Mouse (Mus musculus): ENCODE measurements around the gene Hus1b. TPM values are rescaled to one million over a fixed set of nuclear protein-coding genes. Genes with fewer than 3 reads are reported as not detected.
A peak's percentile ranks its signal among the peaks of the same experiment; 100 is the strongest.

Gene Hus1b
- polyA plus RNA-seq, 1 experiment from 2014 or later: 0.11 TPM

DNA sequence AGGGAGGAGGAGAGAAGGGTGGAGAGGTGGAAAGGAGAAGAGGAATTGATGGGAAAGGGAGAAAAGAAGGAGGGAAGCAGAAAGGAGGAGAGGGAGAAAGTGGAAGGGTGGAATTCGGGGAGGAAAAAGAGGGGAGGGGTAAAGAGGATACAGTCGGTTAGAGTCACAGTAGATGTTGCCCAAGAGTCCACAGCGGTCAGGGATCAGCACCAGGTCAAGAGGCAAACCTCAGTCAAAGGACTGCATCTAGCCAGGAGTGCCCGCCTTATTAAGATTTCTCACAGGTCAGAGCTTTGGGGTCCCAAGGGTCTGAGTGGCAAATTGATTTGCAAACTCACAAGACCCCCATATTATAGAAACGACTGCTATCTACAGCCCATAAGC, 26.7 kb upstream of the Hus1b start:
- no peaks in the 10 kb centered on the region for H3K27me3 ChIP-seq (ENCODE audit: insufficient read depth, poor library complexity, severe bottlenecking)
- H3K27ac ChIP-seq: peak overlapping the region; percentile 94
- no peaks in the 10 kb centered on the region for H3K36me3 ChIP-seq
- H3K4me3 ChIP-seq: peak overlapping the region; percentile 82
- no peak for DNase-seq (ENCODE audit: low spot score)
- WGBS: 21% methylated on average over 5 of the region's 5 CpGs
- peaks cover 10% of the 10 kb centered on the region for H3K4me1 ChIP-seq
- H3K9me3 ChIP-seq: no peaks in the 10 kb centered on the region

DNA sequence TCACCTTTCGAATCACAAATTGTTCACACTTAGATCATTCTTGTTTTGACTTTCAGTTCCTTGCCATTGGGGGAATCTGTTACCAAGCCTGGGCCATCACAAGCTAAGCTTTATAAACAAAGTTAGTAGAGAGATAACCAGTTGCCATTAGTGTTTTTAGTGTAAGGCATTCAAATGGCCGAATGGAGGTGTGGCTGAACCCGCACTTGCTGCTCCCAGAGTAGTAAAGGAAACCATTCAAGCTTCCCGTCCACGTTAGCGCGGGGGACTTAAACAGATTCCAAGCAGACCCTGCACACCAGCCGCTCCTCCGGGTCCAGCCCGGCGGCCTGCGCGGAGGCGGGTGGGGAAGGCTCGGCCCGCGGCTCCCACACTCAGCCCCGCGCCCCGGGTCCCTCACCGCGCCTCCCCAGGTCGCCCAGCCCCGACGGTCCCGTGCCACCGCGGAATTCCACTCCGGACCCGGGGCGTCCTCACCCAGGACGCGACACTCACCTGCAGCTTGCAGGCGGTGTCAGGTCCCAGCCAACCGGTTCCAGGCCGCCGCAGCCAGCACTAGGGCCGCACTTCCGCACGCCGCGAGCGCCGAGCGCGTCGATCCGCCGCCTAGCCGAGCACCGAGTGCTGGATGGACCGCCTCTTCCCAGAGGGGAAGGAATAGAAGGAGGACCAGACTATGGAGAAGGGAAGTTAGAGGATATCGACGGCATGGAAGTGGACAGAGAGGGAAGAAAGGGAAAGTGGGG, 26.1 kb upstream of the Hus1b start, which contains the start of the genes Exoc2 and Gm5447:
Gene Exoc2, minus strand, starts transcription at position 593 of the 746 bp plus-strand sequence.
Gene Gm5447, plus strand, starts transcription at position 704 of the 746 bp plus-strand sequence.
- H3K4me1 ChIP-seq: peaks cover 16% of the 10 kb centered on the region
- peak within 1 kb of the TSS; percentile 94 for H3K27ac ChIP-seq
- no peaks in the 10 kb centered on the region for H3K9me3 ChIP-seq
- H3K27me3 ChIP-seq (ENCODE audit: insufficient read depth, poor library complexity, severe bottlenecking): no peaks in the 10 kb centered on the region
- DNase-seq (ENCODE audit: low spot score): peak; percentile 93
- under 1% methylated on average over 51 of the region's 54 CpGs for WGBS
- H3K36me3 ChIP-seq: no peaks in the 10 kb centered on the region
- H3K4me3 ChIP-seq: peak within 1 kb of the TSS; percentile 82

DNA sequence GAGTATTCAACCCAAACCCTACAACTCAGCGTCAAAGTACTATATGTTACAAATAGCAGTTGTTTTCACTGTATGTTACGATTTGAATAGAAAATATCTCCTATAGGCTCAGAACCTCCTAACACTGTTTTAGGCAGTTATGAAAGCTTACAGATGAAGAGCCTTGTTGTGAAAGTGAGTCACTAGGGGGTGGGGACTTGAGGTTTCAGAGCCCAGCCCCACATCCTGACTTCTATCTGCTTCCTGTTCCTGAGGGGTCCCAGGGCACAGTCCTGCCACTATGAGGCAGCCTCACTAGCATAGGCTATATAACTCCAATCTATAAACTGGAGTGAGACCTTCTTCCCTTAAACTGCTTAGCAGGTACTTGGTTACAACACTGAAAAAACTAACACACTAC, 24.5 kb upstream of the Hus1b start:
- Histone ChIP-seq H3K9me3 (no peaks in the 10 kb centered on the region), H3K27ac (no peak overlapping the region), H3K4me3 (no peak overlapping the region), H3K27me3 (ENCODE audit: insufficient read depth, poor library complexity, severe bottlenecking) (no peaks in the 10 kb centered on the region), H3K36me3 (no peaks in the 10 kb centered on the region), H3K4me1 (peaks cover 22% of the 10 kb centered on the region)
- WGBS: 79% methylated on average over 2 of the region's 2 CpGs
- no peak for DNase-seq (ENCODE audit: low spot score)

DNA sequence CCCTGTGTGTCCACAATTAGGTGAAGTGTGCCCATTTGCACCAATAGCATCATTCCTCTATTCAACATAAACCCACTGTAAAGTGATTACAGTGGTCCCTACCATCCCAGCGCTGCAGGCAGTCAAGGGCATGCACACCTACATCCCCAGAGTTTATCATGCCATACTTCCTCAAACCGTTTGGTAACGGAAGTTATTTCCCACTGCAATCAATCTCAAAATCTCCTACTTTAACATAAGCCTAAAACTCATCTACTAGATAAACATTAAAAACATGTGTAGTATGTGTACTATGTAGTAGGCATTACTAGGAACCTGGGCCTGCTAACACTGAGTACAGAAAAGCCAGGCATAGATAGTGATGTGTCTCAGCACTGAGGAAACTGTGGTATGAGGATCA, 23.5 kb upstream of the Hus1b start:
- Histone ChIP-seq H3K9me3 (no peaks in the 10 kb centered on the region), H3K27me3 (ENCODE audit: insufficient read depth, poor library complexity, severe bottlenecking) (no peaks in the 10 kb centered on the region), H3K27ac (no peak overlapping the region), H3K4me3 (no peak overlapping the region), H3K36me3 (no peaks in the 10 kb centered on the region), H3K4me1 (peaks cover 31% of the 10 kb centered on the region)
- WGBS: 81% methylated on average over 3 of the region's 3 CpGs
- no peak for DNase-seq (ENCODE audit: low spot score)

DNA sequence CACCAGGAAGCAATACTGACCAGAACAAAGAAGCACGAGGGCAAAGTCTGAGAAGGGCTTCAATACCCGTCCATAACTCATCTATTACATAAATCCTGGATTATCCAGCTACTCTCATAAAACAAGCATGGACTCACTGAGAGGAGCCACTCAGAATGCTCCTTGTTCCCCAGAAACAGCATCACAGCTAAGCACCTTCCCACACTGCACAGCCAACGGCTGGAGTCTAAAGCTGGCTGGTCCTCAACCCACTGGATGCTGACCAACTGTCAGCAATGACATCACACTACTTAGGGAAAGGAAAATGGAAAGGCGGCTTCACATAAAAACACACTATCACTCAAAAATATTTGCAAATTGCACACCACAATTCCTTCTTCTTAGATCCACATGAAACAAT, 20.8 kb upstream of the Hus1b start:
- peaks cover 29% of the 10 kb centered on the region for H3K4me1 ChIP-seq
- no peaks in the 10 kb centered on the region for H3K36me3 ChIP-seq
- WGBS: 67% methylated on average over 4 of the region's 4 CpGs
- H3K4me3 ChIP-seq: no peak overlapping the region
- no peaks in the 10 kb centered on the region for H3K9me3 ChIP-seq
- H3K27ac ChIP-seq: no peak overlapping the region
- no peaks in the 10 kb centered on the region for H3K27me3 ChIP-seq (ENCODE audit: insufficient read depth, poor library complexity, severe bottlenecking)
- DNase-seq (ENCODE audit: low spot score): no peak

DNA sequence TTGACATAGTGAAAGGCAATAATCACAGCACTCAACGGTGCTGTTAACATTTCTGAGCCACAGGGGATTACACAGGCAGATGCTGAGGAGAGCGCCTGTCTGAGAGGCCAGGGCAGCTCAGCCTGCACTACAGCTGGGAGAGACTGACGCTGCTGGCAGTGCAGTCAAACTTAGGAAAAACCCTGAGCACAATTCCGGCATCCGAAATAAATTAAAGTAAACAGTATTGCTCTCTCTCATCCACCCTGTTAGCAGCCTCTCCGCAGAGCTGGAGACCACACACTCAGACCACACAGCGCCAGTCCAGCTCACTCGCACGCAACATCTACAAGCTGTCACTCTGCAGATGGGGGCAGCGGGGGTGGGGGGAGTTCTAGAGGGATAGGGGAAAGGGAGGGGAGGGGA, 18.9 kb upstream of the Hus1b start:
- H3K9me3 ChIP-seq: no peaks in the 10 kb centered on the region
- H3K27ac ChIP-seq: no peak overlapping the region
- DNase-seq (ENCODE audit: low spot score): no peak
- H3K27me3 ChIP-seq (ENCODE audit: insufficient read depth, poor library complexity, severe bottlenecking): no peaks in the 10 kb centered on the region
- H3K4me3 ChIP-seq: peak overlapping the region; percentile 42
- peaks cover 25% of the 10 kb centered on the region for H3K4me1 ChIP-seq
- H3K36me3 ChIP-seq: no peaks in the 10 kb centered on the region
- 11% methylated on average over 10 of the region's 10 CpGs for WGBS

DNA sequence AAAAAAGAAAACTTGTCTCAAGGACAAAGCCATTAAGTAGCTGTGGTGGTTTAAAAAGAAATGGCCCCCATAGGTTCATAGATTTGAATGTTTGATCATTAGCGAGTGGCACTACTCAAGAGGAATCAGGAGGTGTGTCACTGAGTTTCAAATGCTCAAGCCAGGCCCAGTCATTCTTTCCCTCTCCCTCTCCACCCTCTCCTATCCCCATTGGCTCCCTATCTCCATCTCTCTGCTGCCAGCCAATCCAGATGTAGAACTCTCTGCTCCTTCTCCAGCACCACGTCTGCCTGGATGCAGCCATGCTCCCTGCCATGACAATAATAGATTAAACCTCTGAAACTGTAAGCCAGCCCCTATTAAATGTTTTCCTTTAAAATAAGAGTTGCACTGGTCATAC, 14.4 kb upstream of the Hus1b start:
- no peak for DNase-seq (ENCODE audit: low spot score)
- Histone ChIP-seq H3K27me3 (ENCODE audit: insufficient read depth, poor library complexity, severe bottlenecking) (no peaks in the 10 kb centered on the region), H3K9me3 (no peaks in the 10 kb centered on the region), H3K27ac (no peak overlapping the region), H3K36me3 (no peaks in the 10 kb centered on the region), H3K4me3 (no peak overlapping the region), H3K4me1 (peaks cover 11% of the 10 kb centered on the region)
- WGBS: 49% methylated on average over 2 of the region's 2 CpGs

DNA sequence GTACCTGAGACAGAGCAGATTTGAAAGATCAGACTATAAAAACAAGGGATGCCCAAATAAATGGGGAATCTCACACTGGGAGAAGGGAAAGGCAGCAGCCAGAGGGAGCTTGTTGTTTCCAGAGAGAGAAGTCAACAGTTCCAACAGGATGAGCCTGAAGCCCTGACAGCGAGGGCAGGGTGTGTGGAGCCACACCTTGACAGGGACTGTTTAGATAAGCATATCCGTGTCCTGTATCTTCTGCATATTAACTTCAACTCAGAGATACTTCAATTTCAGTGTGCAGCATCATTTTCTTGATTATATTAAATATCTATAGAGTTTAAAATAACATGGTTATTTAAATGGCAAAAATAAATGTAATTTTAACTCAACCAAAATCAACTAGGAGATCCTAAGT, 13.2 kb upstream of the Hus1b start:
- Histone ChIP-seq H3K27me3 (ENCODE audit: insufficient read depth, poor library complexity, severe bottlenecking) (no peaks in the 10 kb centered on the region), H3K4me1 (peaks cover 5% of the 10 kb centered on the region; the same call in 1 of the 2 replicates), H3K9me3 (no peaks in the 10 kb centered on the region), H3K36me3 (no peaks in the 10 kb centered on the region), H3K27ac (no peak overlapping the region), H3K4me3 (no peak overlapping the region)
- no peak for DNase-seq (ENCODE audit: low spot score)
- WGBS: 77% methylated on average over 2 of the region's 2 CpGs

DNA sequence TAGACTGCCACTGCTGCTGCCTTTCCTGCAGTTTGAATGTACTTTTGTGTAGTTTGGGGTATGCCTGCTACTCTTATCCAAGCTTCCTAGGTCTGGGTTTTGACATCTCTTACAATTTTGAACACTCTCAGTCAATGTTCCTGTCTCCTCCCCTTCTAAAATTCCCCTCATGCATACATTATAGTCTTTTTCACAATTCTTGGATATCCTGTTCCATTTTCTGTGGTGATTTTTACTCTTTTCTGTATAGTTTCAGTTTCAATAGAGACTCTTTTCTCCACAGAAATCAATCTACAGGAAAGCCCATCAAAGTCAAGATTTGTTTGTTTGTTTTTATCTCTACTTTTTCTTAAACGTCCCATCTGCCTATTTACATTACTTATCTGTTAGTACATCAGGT, 6.0 kb upstream of the Hus1b start:
- 52% methylated on average over 1 of the region's 1 CpGs for WGBS
- Histone ChIP-seq H3K27ac (no peak overlapping the region), H3K9me3 (no peaks in the 10 kb centered on the region), H3K36me3 (peaks cover 3% of the 10 kb centered on the region; the same call in 1 of the 2 replicates), H3K27me3 (ENCODE audit: insufficient read depth, poor library complexity, severe bottlenecking) (no peaks in the 10 kb centered on the region), H3K4me1 (peaks cover 6% of the 10 kb centered on the region; the same call in 1 of the 2 replicates), H3K4me3 (no peak overlapping the region)
- DNase-seq (ENCODE audit: low spot score): no peak

DNA sequence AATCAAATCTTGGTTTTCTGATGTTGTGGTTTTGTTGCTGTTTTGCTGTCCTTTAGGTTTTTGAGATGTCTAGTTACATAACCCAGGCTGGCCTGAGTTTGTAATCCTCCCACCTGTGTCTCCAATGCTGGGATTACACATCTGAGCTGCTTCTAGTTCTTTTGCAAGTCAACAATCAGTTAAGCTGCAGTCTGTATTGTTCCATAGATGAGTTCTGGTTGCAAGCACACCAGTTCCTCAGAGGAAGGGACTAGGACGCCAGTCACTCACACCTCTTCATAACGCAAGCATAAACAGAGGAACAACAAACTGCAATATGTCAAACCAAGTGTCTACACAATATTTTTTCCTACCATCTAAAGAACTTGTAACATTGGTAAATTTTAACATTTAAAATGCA, 4.5 kb upstream of the Hus1b start:
- 90% methylated on average over 2 of the region's 2 CpGs for WGBS
- Histone ChIP-seq H3K4me1 (peaks cover 15% of the 10 kb centered on the region), H3K36me3 (peaks cover 8% of the 10 kb centered on the region)

DNA sequence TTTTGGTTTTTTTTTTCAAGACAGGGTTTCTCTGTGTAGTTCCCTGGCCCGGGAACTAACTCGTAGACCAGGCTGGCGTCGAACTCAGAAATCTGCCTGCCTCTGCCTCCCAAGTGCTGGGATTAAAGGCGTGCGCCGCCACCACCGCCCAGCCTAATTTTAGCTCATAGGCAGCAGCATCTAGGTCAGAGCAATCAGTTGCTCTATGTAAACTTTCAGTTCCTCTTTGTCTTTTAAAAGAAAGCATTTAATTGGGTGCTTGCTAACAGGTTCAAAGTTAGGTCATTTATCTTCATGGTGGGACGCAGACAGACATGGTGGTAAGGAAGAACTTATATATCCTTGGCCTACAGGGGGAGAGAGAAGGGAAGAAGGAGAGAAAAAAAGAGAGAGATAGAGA, 1.6 kb upstream of the Hus1b start:
- 94% methylated on average over 9 of the region's 9 CpGs for WGBS
- Histone ChIP-seq H3K27me3 (ENCODE audit: insufficient read depth, poor library complexity, severe bottlenecking) (no peaks in the 10 kb centered on the region), H3K36me3 (peaks cover 6% of the 10 kb centered on the region), H3K9me3 (no peaks in the 10 kb centered on the region), H3K27ac (no peak overlapping the region), H3K4me1 (peaks cover 11% of the 10 kb centered on the region), H3K4me3 (no peak overlapping the region)
- no peak for DNase-seq (ENCODE audit: low spot score)

More for the DNA sequence above, 4.5 kb upstream of the Hus1b start:
- H3K27ac ChIP-seq: no peak overlapping the region
- H3K9me3 ChIP-seq: no peaks in the 10 kb centered on the region
- H3K27me3 ChIP-seq (ENCODE audit: insufficient read depth, poor library complexity, severe bottlenecking): no peaks in the 10 kb centered on the region
- DNase-seq (ENCODE audit: low spot score): no peak
- no peak overlapping the region for H3K4me3 ChIP-seq

DNA sequence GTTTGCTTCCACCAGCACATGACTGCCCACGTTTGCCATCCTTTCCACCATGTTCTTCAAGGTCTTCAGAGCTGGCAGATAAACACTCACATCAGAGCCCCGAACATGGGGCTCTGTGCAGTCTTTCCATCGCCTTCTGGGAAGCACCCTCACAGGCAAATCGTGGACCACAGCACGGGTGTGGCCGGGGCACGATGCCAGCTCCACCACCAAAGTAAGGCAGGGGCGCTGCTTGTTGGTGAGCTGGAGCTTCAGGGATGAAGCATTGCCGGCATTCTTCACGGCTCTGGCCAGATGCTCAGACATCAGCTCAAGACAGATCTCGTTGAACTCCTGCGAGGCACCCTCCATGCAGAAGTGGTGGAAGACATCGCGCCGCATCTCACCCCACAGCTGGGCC, 430 bp downstream of the Hus1b start:
- H3K4me3 ChIP-seq: no peak overlapping the region
- H3K36me3 ChIP-seq: peaks cover 6% of the 10 kb centered on the region
- peak overlapping the region; percentile 38; the same call in 1 of the 2 replicates for H3K27ac ChIP-seq
- no peak for DNase-seq (ENCODE audit: low spot score)
- 87% methylated on average over 15 of the region's 15 CpGs for WGBS
- no peaks in the 10 kb centered on the region for H3K27me3 ChIP-seq (ENCODE audit: insufficient read depth, poor library complexity, severe bottlenecking)
- H3K4me1 ChIP-seq: peaks cover 11% of the 10 kb centered on the region
- H3K9me3 ChIP-seq: no peaks in the 10 kb centered on the region

DNA sequence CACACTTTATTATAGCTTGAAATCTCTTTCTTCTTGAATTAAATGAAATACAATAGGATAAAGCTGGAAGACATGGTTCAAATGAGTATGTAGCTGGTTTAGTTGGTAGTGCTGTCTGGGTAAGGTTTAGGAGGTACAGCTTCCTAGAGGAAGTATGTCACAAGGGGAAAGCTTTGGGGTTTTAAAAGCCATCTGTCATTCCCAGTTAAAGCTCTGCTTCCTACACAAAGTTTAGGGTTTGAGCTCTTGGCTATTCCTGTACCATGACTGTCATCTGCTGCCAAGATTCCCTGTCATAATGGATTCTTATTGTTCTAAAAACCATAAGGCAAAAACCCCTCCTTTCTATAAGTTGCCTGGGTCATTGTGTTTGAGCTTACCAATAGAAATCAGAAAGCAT, 1.8 kb downstream of the Hus1b start:
- Histone ChIP-seq H3K27me3 (ENCODE audit: insufficient read depth, poor library complexity, severe bottlenecking) (no peaks in the 10 kb centered on the region), H3K4me1 (peaks cover 11% of the 10 kb centered on the region), H3K9me3 (no peaks in the 10 kb centered on the region), H3K27ac (no peak overlapping the region), H3K4me3 (no peak overlapping the region), H3K36me3 (peaks cover 6% of the 10 kb centered on the region)
- DNase-seq (ENCODE audit: low spot score): no peak

DNA sequence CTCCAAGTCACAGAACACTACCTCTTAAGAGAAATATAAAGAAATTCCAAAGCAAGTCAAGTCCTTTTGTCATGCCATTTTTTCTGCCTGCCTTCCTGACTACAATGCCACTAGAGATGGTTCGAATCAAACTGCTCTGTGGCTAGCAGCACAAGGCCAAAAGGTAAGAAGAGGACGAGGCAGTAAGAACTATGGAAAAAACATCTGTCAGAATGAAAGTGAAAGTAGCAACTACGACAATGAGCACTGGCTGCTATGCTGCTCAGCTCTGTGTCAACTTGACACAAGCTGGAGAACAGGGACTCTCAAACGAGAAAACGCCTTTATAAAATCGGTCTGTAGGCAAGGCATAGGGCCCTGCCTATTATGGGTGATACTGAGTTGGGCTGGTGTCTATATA, 14.6 kb downstream of the Hus1b start:
- Histone ChIP-seq H3K4me3 (no peak overlapping the region), H3K4me1 (peaks cover 6% of the 10 kb centered on the region; the same call in 1 of the 2 replicates), H3K9me3 (no peaks in the 10 kb centered on the region), H3K27ac (no peak overlapping the region), H3K36me3 (peaks cover 12% of the 10 kb centered on the region; the same call in 1 of the 2 replicates), H3K27me3 (ENCODE audit: insufficient read depth, poor library complexity, severe bottlenecking) (no peaks in the 10 kb centered on the region)
- no peak for DNase-seq (ENCODE audit: low spot score)
- WGBS: 82% methylated on average over 6 of the region's 6 CpGs

Data from heart, embryonic 10.5 days (tissue).